8 mouse cellular contexts compared by ENCODE assay signal in the genomic region with DNA sequence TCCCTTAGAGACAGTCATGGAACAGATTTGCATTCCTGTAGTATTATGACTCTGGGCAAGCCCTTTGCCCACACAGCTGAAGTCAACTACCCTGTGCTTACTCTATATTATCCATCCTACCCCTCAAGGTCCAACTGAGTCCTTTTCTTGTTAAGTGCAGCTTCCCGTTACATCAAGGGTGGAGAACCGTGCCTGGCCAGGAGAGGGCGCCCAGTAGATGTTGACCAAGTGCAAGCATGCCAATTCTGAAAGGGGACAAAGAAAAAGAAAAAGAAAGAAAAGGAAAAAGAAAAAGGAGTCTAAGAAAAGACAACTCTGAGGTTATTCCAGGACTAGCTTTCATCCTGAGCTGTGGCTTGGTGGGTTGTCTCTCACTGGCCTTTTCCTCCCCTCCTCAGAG.
DNase-seq lines count a peak whose midpoint lies in the region; ATAC-seq lines count a peak whose summit lies in the region.

No protein-coding gene starts in this region.

- H3K4me2 ChIP-seq in intestine, embryonic 14.5 days (ENCODE audit: low read length) = no peak overlapping the region
- H3K4me2 ChIP-seq in intestine, embryonic 15.5 days (replicated peaks) = no peak overlapping the region

- intact Hi-C loops in heart, postnatal 36 days (cut with DNase I) = loop anchor here (2.0 to 5.0 kb wide), 2 partner anchors 70 to 144 kb away; no protein-coding TSS in a partner anchor
- intact Hi-C loops in left cerebral cortex, postnatal 10 days (cut with DNase I) = loop anchor here (10.0 kb wide), 1 partner anchor 142 kb away; no protein-coding TSS in a partner anchor

- H3K9me3 ChIP-seq in intestine, embryonic 14.5 days (ENCODE audit: control insufficient read depth, low read length) = no peaks in the 10 kb centered on the region
- H3K9me3 ChIP-seq in intestine, embryonic 15.5 days = no peaks in the 10 kb centered on the region

- peak; percentile 83 for DNase-seq in intestine, embryonic 14.5 days (ENCODE audit: low spot score)
- DNase-seq in adrenal gland, adult 2 months = peak; percentile 77
- peak; percentile 67 for DNase-seq in embryo, embryonic 11 days
- peak; percentile 68 to 80 for DNase-seq in heart, postnatal 36 days
- peak; percentile 55 to 78 for DNase-seq in left cerebral cortex, postnatal 10 days (ENCODE audit: extremely low spot score in 1 of 2, low spot score in 2 of 2)
- DNase-seq in naive thymus-derived CD4-positive, alpha-beta T cell, adult 2 months (ENCODE audit: low read depth) = peak; percentile 72
- peak; percentile 73 for DNase-seq in thymus, postnatal 0 days (ENCODE audit: low spot score)

- WGBS in intestine, embryonic 14.5 days = 35% methylated on average over 3 of the region's 3 CpGs
- WGBS in intestine, embryonic 15.5 days = 30% methylated on average over 3 of the region's 3 CpGs

- no peaks in the 10 kb centered on the region for H3K27me3 ChIP-seq in intestine, embryonic 14.5 days (replicated peaks; ENCODE audit: control insufficient read depth, insufficient read depth, low read length)
- H3K27me3 ChIP-seq in intestine, embryonic 15.5 days (replicated peaks) = no peaks in the 10 kb centered on the region

- H3K4me1 ChIP-seq in intestine, embryonic 14.5 days (replicated peaks; ENCODE audit: control insufficient read depth, insufficient read depth, low read length) = peaks cover 27% of the 10 kb centered on the region
- H3K4me1 ChIP-seq in intestine, embryonic 15.5 days (replicated peaks) = peaks cover 18% of the 10 kb centered on the region

- no peak overlapping the region for H3K27ac ChIP-seq in intestine, embryonic 14.5 days (ENCODE audit: low read depth)
- no peak overlapping the region for H3K27ac ChIP-seq in intestine, embryonic 15.5 days

- H3K36me3 ChIP-seq in intestine, embryonic 14.5 days (ENCODE audit: control insufficient read depth, insufficient read depth, low read length) = no peaks in the 10 kb centered on the region
- H3K36me3 ChIP-seq in intestine, embryonic 15.5 days = no peaks in the 10 kb centered on the region

- no peak overlapping the region for H3K4me3 ChIP-seq in intestine, embryonic 14.5 days (ENCODE audit: low read depth, low read length)
- H3K4me3 ChIP-seq in intestine, embryonic 15.5 days (replicated peaks) = no peak overlapping the region

- no peak overlapping the region for H3K9ac ChIP-seq in intestine, embryonic 14.5 days (ENCODE audit: low read length)
- no peak overlapping the region for H3K9ac ChIP-seq in intestine, embryonic 15.5 days

- no peak for ATAC-seq in intestine, embryonic 14.5 days (replicated peaks; ENCODE audit: low FRiP score, low TSS enrichment, low read depth)
- no peak for ATAC-seq in intestine, embryonic 15.5 days
